Mouse (Mus musculus) CH12.LX (cell line): ENCODE measurements at regions not wholly inside any gene's neighbourhood (a gene's known extent, or its start where the extent isn't known, plus 50 kb on each side); places are given as distances from the start of the nearest gene placed in this dataset.

ENCODE experiments used
- DNase-seq: peaks from one replicate; pipeline ENCODE4 v3.0.0-alpha.2; 2013; ENCODE audit errors: extremely low read depth
- H3K27ac ChIP-seq: 2 replicates; pipeline ENCODE4 v1.5.1; 2012; ENCODE audit warnings: low read depth, mild to moderate bottlenecking, control low read depth, moderate library complexity; ENCODE audit not compliant: insufficient read depth
- H3K27me3 ChIP-seq: replicated peaks from 2 replicates; pipeline ENCODE3; 2012; ENCODE audit warnings: inconsistent platforms
- H3K36me3 ChIP-seq, 2 experiments: replicated peaks in 1 of 2; 2 replicates each; pipeline versions ENCODE3 to v1.6.1; 2012; ENCODE audit warnings: inconsistent platforms in 1 of 2, low read length in 1 of 2, mild to moderate bottlenecking in 1 of 2, mixed read lengths in 1 of 2, moderate library complexity in 1 of 2; ENCODE audit not compliant: control insufficient read depth in 1 of 2, insufficient read depth in 1 of 2
- H3K4me1 ChIP-seq, 2 experiments: 2 replicates each; pipeline ENCODE4 v1.6.1; 2012; ENCODE audit warnings: inconsistent platforms in 1 of 2, moderate library complexity in 1 of 2; ENCODE audit not compliant: insufficient read depth in 2 of 2, control insufficient read depth in 1 of 2
- H3K4me2 ChIP-seq: 2 replicates; pipeline ENCODE4 v1.6.1; 2012; ENCODE audit warnings: low read depth, mild to moderate bottlenecking, control low read depth; ENCODE audit not compliant: poor library complexity, insufficient read depth, severe bottlenecking
- H3K4me3 ChIP-seq, 3 experiments: fragments of 150-350 bp in 1 of 3; sonication (generic) in 1 of 3; replicated peaks in 1 of 3; 2 replicates each; pipeline versions ENCODE3 to v1.5.1; 2011 to 2012; ENCODE audit warnings: low read depth in 2 of 3, low read length in 2 of 3, mild to moderate bottlenecking in 2 of 3, moderate library complexity in 2 of 3, control low read depth in 1 of 3, improper control_type of control experiment in 1 of 3, inconsistent platforms in 1 of 3, mixed read lengths in 1 of 3; ENCODE audit not compliant: poor library complexity in 1 of 3
- H3K79me2 ChIP-seq: replicated peaks from 2 replicates; pipeline ENCODE4 v1.6.1; 2012; ENCODE audit warnings: mild to moderate bottlenecking, moderate library complexity; ENCODE audit not compliant: control insufficient read depth, poor library complexity, insufficient read depth, severe bottlenecking; ENCODE audit errors: extremely low read depth
- H3K9ac ChIP-seq: 2 replicates; pipeline ENCODE4 v1.6.1; 2012; ENCODE audit warnings: low read depth, mild to moderate bottlenecking, control low read depth, moderate library complexity; ENCODE audit not compliant: insufficient read depth
- H3K9me3 ChIP-seq: replicated peaks from 2 replicates; pipeline ENCODE3; 2012; ENCODE audit warnings: low read length, inconsistent platforms, mixed read lengths
- BHLHE40 ChIP-seq: IDR thresholded peaks from 2 replicates; pipeline ENCODE4 v1.6.1; 2011; ENCODE audit warnings: mild to moderate bottlenecking, low read depth, low read length, improper control_type of control experiment
- ELF1 ChIP-seq: IDR thresholded peaks from 2 replicates; pipeline ENCODE4 v1.6.1; 2014; ENCODE audit warnings: low read depth, mild to moderate bottlenecking, inconsistent platforms, low read length, improper control_type of control experiment
- EP300 ChIP-seq: IDR thresholded peaks from 2 replicates; pipeline ENCODE4 v1.6.1; 2011; ENCODE audit warnings: low read length, improper control_type of control experiment
- HCFC1 ChIP-seq: IDR thresholded peaks from 2 replicates; pipeline ENCODE4 v1.6.1; 2012; ENCODE audit warnings: low read depth, mild to moderate bottlenecking, inconsistent platforms, low read length, improper control_type of control experiment
- JUN ChIP-seq: IDR thresholded peaks from 2 replicates; pipeline ENCODE4 v1.6.1; 2011; ENCODE audit warnings: low read depth, mild to moderate bottlenecking, low read length, improper control_type of control experiment, moderate library complexity; ENCODE audit not compliant: insufficient read depth
- JUND ChIP-seq: conservative IDR thresholded peaks from 2 replicates; pipeline ENCODE4 v1.6.1; 2011; ENCODE audit warnings: low read depth, low read length, improper control_type of control experiment
- KAT2A ChIP-seq: IDR thresholded peaks from 2 replicates; pipeline ENCODE4 v1.6.1; 2012; ENCODE audit warnings: low read length, improper control_type of control experiment, inconsistent platforms; ENCODE audit not compliant: insufficient replicate concordance
- MAFK ChIP-seq: IDR thresholded peaks from 2 replicates; pipeline ENCODE4 v1.6.1; 2011; ENCODE audit warnings: low read length, improper control_type of control experiment; ENCODE audit not compliant: insufficient replicate concordance
- MAX ChIP-seq: IDR thresholded peaks from 2 replicates; pipeline ENCODE4 v1.6.1; 2011; ENCODE audit warnings: low read length, improper control_type of control experiment
- MEF2A ChIP-seq: IDR thresholded peaks from 2 replicates; pipeline ENCODE4 v1.6.1; 2014; ENCODE audit warnings: low read depth, mild to moderate bottlenecking, inconsistent platforms, low read length, improper control_type of control experiment, borderline replicate concordance
- PAX5 ChIP-seq: IDR thresholded peaks from 2 replicates; pipeline ENCODE4 v1.6.1; 2012; ENCODE audit warnings: low read length, inconsistent platforms, mixed read lengths
- POLR2AphosphoS2 ChIP-seq: IDR thresholded peaks from 2 replicates; pipeline ENCODE4 v1.6.1; 2011; ENCODE audit warnings: low read depth, low read length, improper control_type of control experiment
- SIN3A ChIP-seq: IDR thresholded peaks from 2 replicates; pipeline ENCODE4 v1.6.1; 2012; ENCODE audit warnings: low read length, improper control_type of control experiment, inconsistent platforms
- SMC3 ChIP-seq: IDR thresholded peaks from 2 replicates; pipeline ENCODE4 v1.6.1; 2011; ENCODE audit warnings: low read depth, low read length, improper control_type of control experiment
- TBP ChIP-seq: conservative IDR thresholded peaks from 2 replicates; pipeline ENCODE4 v1.6.1; 2011; ENCODE audit warnings: low read depth, low read length, improper control_type of control experiment
- TCF12 ChIP-seq: IDR thresholded peaks from 2 replicates; pipeline ENCODE4 v1.6.1; 2014; ENCODE audit warnings: low read depth, mild to moderate bottlenecking, inconsistent platforms, low read length, improper control_type of control experiment
- USF1 ChIP-seq: IDR thresholded peaks from 2 replicates; pipeline ENCODE4 v1.6.1; 2014; ENCODE audit warnings: low read depth, mild to moderate bottlenecking, inconsistent platforms, low read length, improper control_type of control experiment
- ZKSCAN1 ChIP-seq: IDR thresholded peaks from 2 replicates; pipeline ENCODE4 v1.6.1; 2012; ENCODE audit warnings: low read depth, inconsistent platforms, low read length, improper control_type of control experiment, borderline replicate concordance
- ZNF384 ChIP-seq: IDR thresholded peaks from 2 replicates; pipeline ENCODE4 v1.6.1; 2012; ENCODE audit warnings: low read depth, low read length, improper control_type of control experiment, inconsistent platforms
- dilution Hi-C: fragments of 300-500 bp; cut with MboI; formaldehyde crosslinking; loops from 2 replicates; pipeline ENCODE4 v1.14.3; 2020; ENCODE audit warnings: low sequenced_read_pairs; ENCODE audit not compliant: extremely low pct_unique_long_range_greater_than_20kb, extremely low pct_ligation_motif_present
- in situ Hi-C: fragments of 300-500 bp; cut with MboI; formaldehyde crosslinking; loops from 3 replicates; pipeline ENCODE4 v1.14.3; 2019; ENCODE audit warnings: low sequenced_read_pairs, low pct_ligation_motif_present, low pct_unique_long_range_greater_than_20kb, mixed read lengths

- dilution Hi-C loops: no loop called here
- Histone ChIP-seq H3K4me1 (no peaks in the 10 kb centered on the region), H3K4me3 (no peak overlapping the region), H3K79me2 (no peaks in the 10 kb centered on the region), H3K4me2 (no peak overlapping the region), H3K27me3 (no peaks in the 10 kb centered on the region), H3K27ac (no peak overlapping the region), H3K9me3 (peaks cover 5% of the 10 kb centered on the region), H3K9ac (no peak overlapping the region), H3K36me3 (no peaks in the 10 kb centered on the region)
- DNase-seq: no peak
- in situ Hi-C loops: no loop called here
- TF ChIP-seq POLR2AphosphoS2: no peak
- TF ChIP-seq MAFK: no peak
- no peak for TF ChIP-seq SIN3A
- no peak for TF ChIP-seq PAX5
- TF ChIP-seq USF1: no peak
- TF ChIP-seq TBP: no peak
- no peak for TF ChIP-seq SMC3
- no peak for TF ChIP-seq ZNF384
Measured at GRCm38 (mm10) chr12:97403440-97403839, 855.8 kb downstream of the Galc start.

GRCm38 (mm10) chr12:97402412-97403396 lies 856.6 kb downstream of the Galc start:
- Histone ChIP-seq H3K79me2 (no peaks in the 10 kb centered on the region), H3K27me3 (no peaks in the 10 kb centered on the region), H3K4me1 (no peaks in the 10 kb centered on the region), H3K4me3 (no peak overlapping the region), H3K4me2 (no peak overlapping the region), H3K36me3 (no peaks in the 10 kb centered on the region), H3K27ac (no peak overlapping the region), H3K9ac (no peak overlapping the region), H3K9me3 (peaks cover 6% of the 10 kb centered on the region)
- TF ChIP-seq HCFC1 (no peak), TCF12 (no peak), JUN (no peak), JUND (no peak), SIN3A (no peak), MEF2A (no peak), KAT2A (no peak), EP300 (no peak), ZKSCAN1 (no peak), BHLHE40 (no peak), MAX (no peak), ELF1 (no peak), USF1 (no peak)
- in situ Hi-C loops: no loop called here
- no peak for DNase-seq
- dilution Hi-C loops: no loop called here
